Mouse (Mus musculus) cerebellum, adult 2 months (tissue): Measurements from ENCODE around the gene Pepd.

Experiments used
- CTCF ChIP-seq: fragments of 200-500 bp; IDR thresholded peaks from 2 replicates; pipeline ENCODE4 v1.5.1; 2011; ENCODE audit warnings: low read depth, mild to moderate bottlenecking, control low read depth, low read length, moderate library complexity, borderline replicate concordance; ENCODE audit not compliant: insufficient read depth
- POLR2A ChIP-seq: fragments of 200-500 bp; IDR thresholded peaks from 2 replicates; pipeline ENCODE4 v1.6.1; 2011; ENCODE audit warnings: low read length, control low read depth, borderline replicate concordance; ENCODE audit not compliant: insufficient read depth

DNA sequence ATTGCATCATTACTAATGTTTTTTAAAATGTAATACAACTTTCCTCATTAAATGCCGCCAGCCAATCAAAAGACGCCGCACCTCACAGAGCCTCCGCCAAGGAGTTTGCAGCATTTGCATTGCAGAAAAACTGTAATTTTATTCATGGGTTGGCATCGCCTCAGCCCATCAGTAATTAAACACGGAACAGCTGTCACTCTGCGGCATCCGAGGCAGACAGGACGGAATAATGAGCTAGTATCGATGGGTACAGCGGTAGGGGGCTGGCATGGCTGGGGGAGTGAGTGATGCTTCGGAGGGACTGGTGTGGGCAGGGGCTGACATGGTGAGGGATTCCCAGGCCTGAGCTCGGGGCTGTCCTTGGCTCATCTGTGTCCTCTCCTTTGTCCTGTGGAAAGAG, 42.5 kb upstream of the Pepd start:
- no peak for TF ChIP-seq CTCF
- TF ChIP-seq POLR2A = no peak
